Mouse (Mus musculus): ENCODE results near the gene Dolpp1. TPM values are rescaled to one million over a fixed set of nuclear protein-coding genes. Genes with fewer than 3 reads are reported as not detected.

Gene Dolpp1
- polyA plus RNA-seq, 1 experiment from 2014 or later = 39.0 TPM

DNA sequence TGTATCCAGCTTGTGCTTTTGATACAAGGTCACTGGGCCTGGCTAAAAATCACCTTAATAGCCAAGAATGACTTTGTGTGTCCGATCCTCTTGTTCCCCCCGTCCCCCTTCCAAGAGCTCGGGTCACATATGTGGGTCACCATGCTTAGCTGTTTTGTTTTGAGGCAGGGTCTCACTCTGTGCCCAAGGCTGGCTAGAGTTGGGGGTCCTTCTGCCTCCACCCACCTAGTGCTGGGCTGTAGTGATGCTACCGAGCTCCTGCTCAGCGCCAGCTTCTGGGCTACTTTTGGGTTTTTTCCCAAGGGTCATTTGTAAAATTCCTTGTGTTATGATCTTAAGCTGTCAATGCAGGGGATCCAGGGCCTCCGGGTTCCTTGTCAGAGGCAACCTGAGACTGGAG, 26.2 kb downstream of the Dolpp1 start:
- no peaks in the 10 kb centered on the region for H3K36me3 ChIP-seq (ENCODE audit: control insufficient read depth, insufficient read depth, low read length)
- no peak overlapping the region for H3K4me3 ChIP-seq (replicated peaks; ENCODE audit: low read length)
- no peak overlapping the region for H3K27ac ChIP-seq (ENCODE audit: low read length)
- peaks cover 24% of the 10 kb centered on the region for H3K4me1 ChIP-seq (ENCODE audit: control insufficient read depth, insufficient read depth, low read length)
- H3K9ac ChIP-seq (ENCODE audit: low read length) = 0 out of 2 replicates have a peak overlapping the region, but pooled peaks have one; percentile 4
- H3K9me3 ChIP-seq (replicated peaks; ENCODE audit: control insufficient read depth, low read length) = no peaks in the 10 kb centered on the region
- no peak for ATAC-seq (ENCODE audit: insufficient read depth, low FRiP score)
- no peaks in the 10 kb centered on the region for H3K27me3 ChIP-seq (ENCODE audit: control insufficient read depth, insufficient read depth, low read length)
- 64% methylated on average over 6 of the region's 6 CpGs for WGBS
- no peak overlapping the region for H3K4me2 ChIP-seq (ENCODE audit: low read depth, low read length)

DNA sequence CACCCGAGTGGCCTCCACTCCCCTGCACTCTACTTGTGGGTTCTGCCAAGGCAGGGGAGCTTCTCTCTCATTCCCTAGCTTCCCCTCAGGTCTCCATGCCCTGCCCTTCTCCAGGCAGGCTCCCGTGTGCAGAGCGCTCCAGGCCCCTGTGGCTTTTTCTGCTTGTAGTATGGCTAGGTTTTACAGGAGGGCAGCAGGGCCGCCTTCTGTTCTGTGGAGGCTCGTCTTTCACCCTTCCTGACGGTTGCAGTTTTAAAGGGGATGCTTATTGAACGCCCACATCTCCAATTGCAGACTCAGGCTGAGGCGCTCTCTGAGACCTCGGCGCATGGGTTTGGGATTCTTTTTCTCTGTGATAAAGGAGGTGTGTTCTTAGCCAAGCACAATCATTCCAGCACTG, 27.1 kb downstream of the Dolpp1 start:
- ATAC-seq (ENCODE audit: insufficient read depth, low FRiP score) = no peak
- H3K4me3 ChIP-seq (replicated peaks; ENCODE audit: low read length) = no peak overlapping the region
- H3K4me1 ChIP-seq (ENCODE audit: control insufficient read depth, insufficient read depth, low read length) = peaks cover 24% of the 10 kb centered on the region
- H3K36me3 ChIP-seq (ENCODE audit: control insufficient read depth, insufficient read depth, low read length) = no peaks in the 10 kb centered on the region
- WGBS = 29% methylated on average over 10 of the region's 10 CpGs
- no peaks in the 10 kb centered on the region for H3K9me3 ChIP-seq (replicated peaks; ENCODE audit: control insufficient read depth, low read length)
- no peak overlapping the region for H3K4me2 ChIP-seq (ENCODE audit: low read depth, low read length)
- no peaks in the 10 kb centered on the region for H3K27me3 ChIP-seq (ENCODE audit: control insufficient read depth, insufficient read depth, low read length)
- H3K9ac ChIP-seq (ENCODE audit: low read length) = peak overlapping the region; percentile 4; the same call in 1 of the 2 replicates
- peak overlapping the region; percentile 4; the same call in 1 of the 2 replicates for H3K27ac ChIP-seq (ENCODE audit: low read length)

DNA sequence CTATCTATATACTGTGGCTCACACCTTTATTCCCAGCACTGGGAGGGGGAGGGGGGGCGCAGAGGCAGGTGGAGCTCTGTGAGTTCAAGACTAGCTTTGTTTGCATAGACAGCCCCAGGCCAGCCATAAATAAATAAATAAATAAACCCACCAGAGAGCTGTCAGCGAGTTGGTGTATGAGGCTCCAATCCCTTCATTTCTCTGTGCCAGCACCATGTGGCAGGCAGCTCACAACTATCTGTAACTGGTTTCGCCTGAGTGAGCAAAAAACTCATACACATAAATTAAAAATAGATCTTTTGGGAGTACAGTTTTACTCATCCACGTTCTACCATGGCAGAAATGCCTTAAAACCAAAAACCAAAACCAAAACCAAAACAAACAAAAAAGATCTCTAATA, 29.4 kb downstream of the Dolpp1 start:
- 72% methylated on average over 4 of the region's 4 CpGs for WGBS
- Histone ChIP-seq H3K36me3 (ENCODE audit: control insufficient read depth, insufficient read depth, low read length) (peaks cover 1% of the 10 kb centered on the region; the same call in 1 of the 2 replicates), H3K4me3 (replicated peaks; ENCODE audit: low read length) (no peak overlapping the region), H3K9ac (ENCODE audit: low read length) (no peak overlapping the region), H3K4me2 (ENCODE audit: low read depth, low read length) (no peak overlapping the region), H3K27me3 (ENCODE audit: control insufficient read depth, insufficient read depth, low read length) (no peaks in the 10 kb centered on the region), H3K27ac (ENCODE audit: low read length) (no peak overlapping the region), H3K9me3 (replicated peaks; ENCODE audit: control insufficient read depth, low read length) (no peaks in the 10 kb centered on the region), H3K4me1 (ENCODE audit: control insufficient read depth, insufficient read depth, low read length) (peaks cover 24% of the 10 kb centered on the region)
- ATAC-seq (ENCODE audit: insufficient read depth, low FRiP score) = no peak

DNA sequence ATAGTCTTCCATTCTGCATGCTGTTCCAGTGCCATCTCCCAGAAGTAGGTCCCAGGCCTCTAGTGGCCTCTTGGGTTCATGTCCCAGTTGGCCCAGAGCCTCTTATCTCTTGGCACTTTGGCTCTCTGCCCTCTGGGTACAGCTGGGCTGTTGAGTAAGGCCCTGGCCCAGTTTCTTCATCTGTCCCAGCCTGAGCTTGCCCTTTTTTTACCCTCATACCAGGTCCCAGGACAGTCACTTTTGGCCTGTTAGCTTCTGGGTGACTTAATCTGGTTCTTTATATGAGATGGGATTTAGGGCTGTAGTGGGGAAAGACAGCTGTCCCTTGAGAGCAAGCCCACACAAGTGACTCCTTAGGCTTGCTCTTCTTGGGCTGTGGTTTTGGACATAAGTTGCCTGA, 37.1 kb downstream of the Dolpp1 start:
- H3K4me1 ChIP-seq (ENCODE audit: control insufficient read depth, insufficient read depth, low read length) = no peaks in the 10 kb centered on the region
- peaks cover 42% of the 10 kb centered on the region for H3K36me3 ChIP-seq (ENCODE audit: control insufficient read depth, insufficient read depth, low read length)
- no peak for ATAC-seq (ENCODE audit: insufficient read depth, low FRiP score)
- H3K27ac ChIP-seq (ENCODE audit: low read length) = no peak overlapping the region
- no peak overlapping the region for H3K9ac ChIP-seq (ENCODE audit: low read length)
- no peak overlapping the region for H3K4me3 ChIP-seq (replicated peaks; ENCODE audit: low read length)
- H3K27me3 ChIP-seq (ENCODE audit: control insufficient read depth, insufficient read depth, low read length) = no peaks in the 10 kb centered on the region
- H3K9me3 ChIP-seq (replicated peaks; ENCODE audit: control insufficient read depth, low read length) = no peaks in the 10 kb centered on the region
- no peak overlapping the region for H3K4me2 ChIP-seq (ENCODE audit: low read depth, low read length)

DNA sequence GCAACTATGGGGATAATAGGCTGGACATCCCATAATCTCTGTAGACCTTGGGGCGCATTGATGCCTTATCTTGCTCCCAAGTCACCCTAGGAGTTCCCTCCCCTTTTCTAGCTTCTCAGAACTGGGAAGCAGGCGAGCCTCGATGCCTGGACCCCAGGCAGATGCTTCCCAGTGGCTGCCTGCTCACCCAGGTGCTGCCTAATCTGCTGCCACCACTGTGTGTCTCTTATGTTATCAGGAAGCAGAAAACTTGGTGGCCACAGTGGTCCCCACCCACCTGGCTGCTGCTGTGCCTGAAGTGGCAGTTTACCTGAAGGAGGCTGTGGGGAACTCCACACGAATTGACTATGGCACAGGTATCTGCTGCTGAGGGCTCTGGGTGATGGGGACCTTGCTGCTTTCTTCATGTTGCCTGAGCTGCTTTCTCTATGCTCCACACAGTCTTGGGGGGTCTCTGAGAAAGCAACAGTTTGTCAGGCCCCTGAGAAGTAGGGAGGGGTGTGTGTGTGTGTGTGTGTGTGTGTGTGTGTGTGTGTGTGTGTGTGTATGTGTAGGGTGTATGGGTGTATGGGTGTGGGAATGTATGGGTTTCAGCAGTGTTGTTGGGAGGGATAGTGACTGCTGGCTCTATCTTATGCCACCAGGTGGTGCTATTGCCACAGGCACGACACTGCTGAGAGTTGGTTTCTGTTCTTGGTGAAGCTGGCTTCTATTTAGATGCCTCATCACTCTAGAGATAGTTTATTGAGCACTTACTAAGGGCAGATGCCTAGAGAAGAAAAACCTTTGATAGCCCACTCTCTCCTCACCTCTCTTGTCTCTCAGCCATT, 43.5 kb downstream of the Dolpp1 start:
- Histone ChIP-seq H3K9me3 (replicated peaks; ENCODE audit: control insufficient read depth, low read length) (no peaks in the 10 kb centered on the region), H3K4me1 (ENCODE audit: control insufficient read depth, insufficient read depth, low read length) (peaks cover 20% of the 10 kb centered on the region), H3K36me3 (ENCODE audit: control insufficient read depth, insufficient read depth, low read length) (peaks cover 38% of the 10 kb centered on the region), H3K27me3 (ENCODE audit: control insufficient read depth, insufficient read depth, low read length) (no peaks in the 10 kb centered on the region), H3K4me2 (ENCODE audit: low read depth, low read length) (no peak overlapping the region), H3K27ac (ENCODE audit: low read length) (no peak overlapping the region), H3K4me3 (replicated peaks; ENCODE audit: low read length) (no peak overlapping the region), H3K9ac (ENCODE audit: low read length) (no peak overlapping the region)
- ATAC-seq (ENCODE audit: insufficient read depth, low FRiP score) = peak; percentile 62; the same call in 1 of the 2 replicates
- 45% methylated on average over 5 of the region's 5 CpGs for WGBS

DNA sequence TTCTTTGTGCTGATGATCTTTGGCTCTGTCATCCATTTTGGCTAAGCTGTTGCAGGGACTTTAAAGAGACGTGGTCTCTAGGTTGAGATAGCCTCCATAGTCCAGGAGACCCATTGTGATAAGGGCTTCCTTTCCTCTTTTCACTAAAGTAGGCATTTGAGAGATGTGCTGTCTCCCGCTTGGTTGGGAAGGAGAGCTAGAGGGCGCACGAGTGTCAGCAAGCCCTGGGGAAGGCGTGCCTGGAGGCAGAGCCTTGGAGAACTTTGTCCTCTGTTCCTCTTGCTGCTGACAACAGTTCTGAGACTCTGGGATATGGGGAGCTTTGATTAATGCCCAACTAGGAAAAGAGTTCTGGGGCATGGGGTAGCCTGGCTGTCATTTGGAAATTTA, 44.1 kb downstream of the Dolpp1 start:
- H3K9ac ChIP-seq (ENCODE audit: low read length) = no peak overlapping the region
- no peaks in the 10 kb centered on the region for H3K27me3 ChIP-seq (ENCODE audit: control insufficient read depth, insufficient read depth, low read length)
- WGBS = 68% methylated on average over 5 of the region's 5 CpGs
- ATAC-seq (ENCODE audit: insufficient read depth, low FRiP score) = no peak
- H3K27ac ChIP-seq (ENCODE audit: low read length) = no peak overlapping the region
- no peaks in the 10 kb centered on the region for H3K9me3 ChIP-seq (replicated peaks; ENCODE audit: control insufficient read depth, low read length)
- H3K36me3 ChIP-seq (ENCODE audit: control insufficient read depth, insufficient read depth, low read length) = peaks cover 38% of the 10 kb centered on the region
- H3K4me3 ChIP-seq (replicated peaks; ENCODE audit: low read length) = no peak overlapping the region
- no peak overlapping the region for H3K4me2 ChIP-seq (ENCODE audit: low read depth, low read length)
- H3K4me1 ChIP-seq (ENCODE audit: control insufficient read depth, insufficient read depth, low read length) = peaks cover 26% of the 10 kb centered on the region

DNA sequence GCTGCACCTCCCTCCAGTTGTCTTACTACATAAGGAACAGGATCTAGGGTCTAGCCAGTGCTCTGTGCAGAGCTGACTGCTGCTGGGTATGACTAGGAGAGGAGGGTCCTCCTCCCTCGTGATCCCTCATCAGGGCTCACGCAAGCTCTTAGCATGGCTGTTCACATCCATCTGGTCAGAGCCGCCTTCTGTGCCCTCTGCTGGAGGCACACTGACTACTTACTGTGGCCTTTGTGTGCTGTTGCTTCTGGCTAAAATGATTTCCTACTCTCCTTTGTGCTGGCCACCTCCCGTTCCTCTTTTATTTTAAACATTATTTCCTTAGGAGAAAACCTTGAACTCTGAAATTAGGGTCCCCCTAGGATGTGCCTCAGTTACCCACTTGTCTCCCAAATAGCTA, 44.8 kb downstream of the Dolpp1 start:
- H3K9me3 ChIP-seq (replicated peaks; ENCODE audit: control insufficient read depth, low read length) = no peaks in the 10 kb centered on the region
- peaks cover 30% of the 10 kb centered on the region for H3K4me1 ChIP-seq (ENCODE audit: control insufficient read depth, insufficient read depth, low read length)
- 72% methylated on average over 4 of the region's 4 CpGs for WGBS
- ATAC-seq (ENCODE audit: insufficient read depth, low FRiP score) = no peak
- H3K4me3 ChIP-seq (replicated peaks; ENCODE audit: low read length) = no peak overlapping the region
- no peaks in the 10 kb centered on the region for H3K27me3 ChIP-seq (ENCODE audit: control insufficient read depth, insufficient read depth, low read length)
- no peak overlapping the region for H3K27ac ChIP-seq (ENCODE audit: low read length)
- no peak overlapping the region for H3K4me2 ChIP-seq (ENCODE audit: low read depth, low read length)
- H3K9ac ChIP-seq (ENCODE audit: low read length) = no peak overlapping the region
- H3K36me3 ChIP-seq (ENCODE audit: control insufficient read depth, insufficient read depth, low read length) = peaks cover 34% of the 10 kb centered on the region

DNA sequence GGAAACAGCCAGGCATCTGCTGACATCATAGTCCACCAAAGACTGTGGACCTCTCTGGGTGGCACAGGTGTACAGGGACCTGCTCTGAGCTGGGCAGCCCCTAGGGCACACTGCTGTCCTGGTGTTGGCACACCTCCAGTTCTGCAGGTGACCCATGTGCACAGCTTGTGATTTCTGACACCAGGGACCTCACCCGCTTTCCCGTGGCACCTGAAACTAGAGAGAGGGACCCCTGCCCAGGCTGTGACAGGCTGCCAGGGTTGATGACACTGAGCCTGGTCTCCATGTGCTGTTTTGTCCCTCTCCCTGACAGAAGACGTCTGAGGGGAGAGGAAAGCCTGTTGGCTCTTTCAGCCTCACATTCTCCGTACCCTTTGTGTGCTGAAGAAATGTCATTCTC, 45.7 kb downstream of the Dolpp1 start:
- Histone ChIP-seq H3K4me3 (replicated peaks; ENCODE audit: low read length) (no peak overlapping the region), H3K9ac (ENCODE audit: low read length) (no peak overlapping the region), H3K27ac (ENCODE audit: low read length) (no peak overlapping the region), H3K9me3 (replicated peaks; ENCODE audit: control insufficient read depth, low read length) (no peaks in the 10 kb centered on the region), H3K27me3 (ENCODE audit: control insufficient read depth, insufficient read depth, low read length) (no peaks in the 10 kb centered on the region), H3K4me1 (ENCODE audit: control insufficient read depth, insufficient read depth, low read length) (peaks cover 39% of the 10 kb centered on the region), H3K36me3 (ENCODE audit: control insufficient read depth, insufficient read depth, low read length) (peaks cover 27% of the 10 kb centered on the region), H3K4me2 (ENCODE audit: low read depth, low read length) (no peak overlapping the region)
- WGBS = 91% methylated on average over 4 of the region's 4 CpGs
- no peak for ATAC-seq (ENCODE audit: insufficient read depth, low FRiP score)

DNA sequence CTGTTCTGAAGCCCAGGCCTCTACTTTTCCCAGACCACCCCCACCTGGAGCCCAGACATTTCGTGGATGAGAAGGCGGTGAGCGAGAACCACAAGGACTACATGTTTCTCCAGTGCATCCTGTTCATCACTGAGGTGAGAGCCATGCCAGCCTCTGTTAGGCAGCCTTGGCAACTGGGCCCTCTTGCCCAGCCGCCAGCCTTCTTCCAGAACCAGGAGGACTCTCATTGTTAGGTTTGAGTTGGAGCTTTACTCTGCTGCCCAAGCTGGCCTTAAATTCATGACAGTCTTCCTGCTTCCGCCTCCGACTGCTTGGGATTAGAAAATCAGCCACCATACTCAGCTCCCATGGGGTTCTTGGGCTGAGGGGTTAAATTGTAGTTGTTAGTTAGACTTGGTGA, 47.6 kb downstream of the Dolpp1 start:
- no peak for ATAC-seq (ENCODE audit: insufficient read depth, low FRiP score)
- 90% methylated on average over 6 of the region's 6 CpGs for WGBS
- Histone ChIP-seq H3K4me2 (ENCODE audit: low read depth, low read length) (no peak overlapping the region), H3K4me1 (ENCODE audit: control insufficient read depth, insufficient read depth, low read length) (peaks cover 58% of the 10 kb centered on the region), H3K4me3 (replicated peaks; ENCODE audit: low read length) (no peak overlapping the region), H3K9ac (ENCODE audit: low read length) (peak overlapping the region; percentile 75), H3K36me3 (ENCODE audit: control insufficient read depth, insufficient read depth, low read length) (peaks cover 18% of the 10 kb centered on the region), H3K27ac (ENCODE audit: low read length) (peak overlapping the region; percentile 100), H3K9me3 (replicated peaks; ENCODE audit: control insufficient read depth, low read length) (no peaks in the 10 kb centered on the region), H3K27me3 (ENCODE audit: control insufficient read depth, insufficient read depth, low read length) (no peaks in the 10 kb centered on the region)

Measured in stomach, embryonic 16.5 days (tissue).